Mouse (Mus musculus) stomach, embryonic 16.5 days (tissue): ENCODE measurements around the gene Ifrd2. TPM values are rescaled to one million over a fixed set of nuclear protein-coding genes. Genes with fewer than 3 reads are reported as not detected.

Experiments used
- ATAC-seq: fragments of 200-750 bp; cut with Nextera tagmentation; 2 replicates; pipeline ENCODE4 v1.8.0; 2017; ENCODE audit warnings: moderate number of reproducible peaks, moderate TSS enrichment; ENCODE audit not compliant: insufficient read depth, low FRiP score
- H3K27ac ChIP-seq: fragments of 300-500 bp; sonication (generic); 2 replicates; pipeline ENCODE4 v1.5.1; 2014; ENCODE audit warnings: low read length
- H3K27me3 ChIP-seq: fragments of 300-500 bp; sonication (generic); 2 replicates; pipeline ENCODE4 v1.6.1; 2014; ENCODE audit warnings: low read length, control low read depth, mixed read lengths; ENCODE audit not compliant: control insufficient read depth, insufficient read depth
- H3K36me3 ChIP-seq: fragments of 300-500 bp; sonication (generic); 2 replicates; pipeline ENCODE4 v1.6.1; 2014; ENCODE audit warnings: low read length; ENCODE audit not compliant: control insufficient read depth, insufficient read depth
- H3K4me1 ChIP-seq: fragments of 300-500 bp; sonication (generic); 2 replicates; pipeline ENCODE4 v1.6.1; 2014; ENCODE audit warnings: low read length, control low read depth, mixed read lengths; ENCODE audit not compliant: control insufficient read depth, insufficient read depth
- H3K4me2 ChIP-seq: fragments of 300-500 bp; sonication (generic); 2 replicates; pipeline ENCODE4 v1.6.1; 2014; ENCODE audit warnings: low read depth, low read length, mixed read lengths
- H3K4me3 ChIP-seq: fragments of 300-500 bp; sonication (generic); replicated peaks from 2 replicates; pipeline ENCODE4 v1.5.1; 2014; ENCODE audit warnings: mild to moderate bottlenecking, low read length
- H3K9ac ChIP-seq: fragments of 300-500 bp; sonication (generic); 2 replicates; pipeline ENCODE4 v1.6.1; 2014; ENCODE audit warnings: low read length
- H3K9me3 ChIP-seq: fragments of 300-500 bp; sonication (generic); replicated peaks from 2 replicates; pipeline ENCODE4 v1.6.1; 2016; ENCODE audit warnings: low read length, control low read depth; ENCODE audit not compliant: control insufficient read depth
- WGBS: fragments of 180-500 bp; shearing (Covaris S2); extraction: QIAGEN DNeasy Blood & Tissue Kit; methylation state at CpG from one replicate; pipeline ENCODE4 v1.1.7; 2014; 5-methylcytosine and 5-hydroxymethylcytosine counted together
- polyA plus RNA-seq: library from polyadenylated mRNA; unstranded; fragments of >200 nt; fragmentation: Nextera tagmentation; extraction: Ambion mirVana; gene quantifications from 2 replicates; pipeline ENCODE4 v1.2.1, GENCODE M21; 2015

Ifrd2 gene
- polyA plus RNA-seq, 1 experiment from 2014 or later = 62.0 TPM

GRCm38 (mm10) chr9:107598385-107598784 is 10.9 kb downstream of the Ifrd2 start:
- no peaks in the 10 kb centered on the region for H3K9me3 ChIP-seq
- 0 out of 2 replicates have a peak, but pooled peaks cover 4% of the 10 kb centered on the region for H3K4me1 ChIP-seq
- no peaks in the 10 kb centered on the region for H3K36me3 ChIP-seq
- no peak overlapping the region for H3K9ac ChIP-seq
- no peak for ATAC-seq
- no peak overlapping the region for H3K27ac ChIP-seq
- no peaks in the 10 kb centered on the region for H3K27me3 ChIP-seq
- H3K4me2 ChIP-seq = no peak overlapping the region
- no peak overlapping the region for H3K4me3 ChIP-seq
- 62% methylated on average over 5 of the region's 5 CpGs for WGBS

GRCm38 (mm10) chr9:107599433-107599832 is 12.0 kb downstream of the Ifrd2 start:
- Histone ChIP-seq H3K9ac (no peak overlapping the region), H3K4me1 (peaks cover 4% of the 10 kb centered on the region; the same call in 1 of the 2 replicates), H3K4me2 (no peak overlapping the region), H3K36me3 (no peaks in the 10 kb centered on the region), H3K27me3 (no peaks in the 10 kb centered on the region), H3K4me3 (no peak overlapping the region), H3K9me3 (no peaks in the 10 kb centered on the region), H3K27ac (no peak overlapping the region)
- no peak for ATAC-seq
- WGBS = 81% methylated on average over 9 of the region's 9 CpGs

GRCm38 (mm10) chr9:107599842-107600241 is 12.4 kb downstream of the Ifrd2 start:
- no peaks in the 10 kb centered on the region for H3K27me3 ChIP-seq
- WGBS = 68% methylated on average over 14 of the region's 14 CpGs
- no peak overlapping the region for H3K4me3 ChIP-seq
- H3K4me2 ChIP-seq = no peak overlapping the region
- no peak for ATAC-seq
- no peak overlapping the region for H3K27ac ChIP-seq
- peaks cover 9% of the 10 kb centered on the region; the same call in 1 of the 2 replicates for H3K4me1 ChIP-seq
- H3K9ac ChIP-seq = no peak overlapping the region; the same call in 1 of the 2 replicates
- H3K36me3 ChIP-seq = no peaks in the 10 kb centered on the region
- no peaks in the 10 kb centered on the region for H3K9me3 ChIP-seq

- H3K9ac ChIP-seq = no peak overlapping the region
- no peak overlapping the region for H3K4me3 ChIP-seq
- H3K27me3 ChIP-seq = no peaks in the 10 kb centered on the region
- no peak overlapping the region for H3K27ac ChIP-seq
- H3K9me3 ChIP-seq = no peaks in the 10 kb centered on the region
- peaks cover 14% of the 10 kb centered on the region; the same call in 1 of the 2 replicates for H3K4me1 ChIP-seq
- no peak overlapping the region for H3K4me2 ChIP-seq
- WGBS = 74% methylated on average over 12 of the region's 12 CpGs
- no peaks in the 10 kb centered on the region for H3K36me3 ChIP-seq
- no peak for ATAC-seq
These were observed 13.3 kb downstream of the Ifrd2 start for GRCm38 (mm10) chr9:107600745-107601144.

GRCm38 (mm10) chr9:107601275-107601674 is 13.8 kb downstream of the Ifrd2 start:
- WGBS = 79% methylated on average over 11 of the region's 11 CpGs
- Histone ChIP-seq H3K4me1 (peaks cover 14% of the 10 kb centered on the region; the same call in 1 of the 2 replicates), H3K9me3 (no peaks in the 10 kb centered on the region), H3K4me2 (no peak overlapping the region), H3K36me3 (no peaks in the 10 kb centered on the region), H3K27me3 (no peaks in the 10 kb centered on the region), H3K9ac (no peak overlapping the region), H3K27ac (no peak overlapping the region), H3K4me3 (no peak overlapping the region)
- ATAC-seq = no peak

GRCm38 (mm10) chr9:107602068-107602648 is 14.7 kb downstream of the Ifrd2 start:
- Histone ChIP-seq H3K36me3 (no peaks in the 10 kb centered on the region), H3K4me3 (no peak overlapping the region), H3K27me3 (no peaks in the 10 kb centered on the region), H3K4me2 (no peak overlapping the region; the same call in 1 of the 2 replicates), H3K9me3 (no peaks in the 10 kb centered on the region), H3K27ac (no peak overlapping the region), H3K4me1 (peaks cover 18% of the 10 kb centered on the region; the same call in 1 of the 2 replicates), H3K9ac (peak overlapping the region; percentile 44; the same call in 1 of the 2 replicates)
- 11% methylated on average over 10 of the region's 10 CpGs for WGBS
- ATAC-seq = peak; percentile 67; the same call in 1 of the 2 replicates

DNA sequence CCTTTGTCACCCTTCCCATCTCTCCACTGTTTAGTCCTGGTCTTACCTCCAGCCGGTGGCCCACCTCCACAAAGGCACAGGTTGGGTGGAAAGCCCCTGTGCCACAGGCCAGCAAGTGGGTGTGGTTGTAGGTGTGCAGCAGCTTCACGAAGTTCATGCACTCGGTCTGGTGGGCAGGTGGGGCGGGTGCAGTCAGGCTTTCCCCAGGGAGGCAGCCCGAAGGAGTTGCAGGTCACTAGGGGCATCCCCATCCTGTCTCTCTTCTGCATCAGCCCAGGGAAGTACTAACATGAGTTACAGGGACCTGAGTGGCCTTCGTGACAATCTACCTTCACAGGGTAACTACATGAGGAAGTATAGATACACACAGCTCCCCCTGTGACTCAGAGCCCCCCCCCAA is 15.8 kb downstream of the Ifrd2 start:
- Histone ChIP-seq H3K4me1 (peaks cover 29% of the 10 kb centered on the region; the same call in 1 of the 2 replicates), H3K9me3 (no peaks in the 10 kb centered on the region), H3K27ac (no peak overlapping the region), H3K4me2 (no peak overlapping the region), H3K36me3 (no peaks in the 10 kb centered on the region), H3K27me3 (no peaks in the 10 kb centered on the region), H3K9ac (no peak overlapping the region), H3K4me3 (no peak overlapping the region)
- 71% methylated on average over 6 of the region's 6 CpGs for WGBS
- no peak for ATAC-seq

DNA sequence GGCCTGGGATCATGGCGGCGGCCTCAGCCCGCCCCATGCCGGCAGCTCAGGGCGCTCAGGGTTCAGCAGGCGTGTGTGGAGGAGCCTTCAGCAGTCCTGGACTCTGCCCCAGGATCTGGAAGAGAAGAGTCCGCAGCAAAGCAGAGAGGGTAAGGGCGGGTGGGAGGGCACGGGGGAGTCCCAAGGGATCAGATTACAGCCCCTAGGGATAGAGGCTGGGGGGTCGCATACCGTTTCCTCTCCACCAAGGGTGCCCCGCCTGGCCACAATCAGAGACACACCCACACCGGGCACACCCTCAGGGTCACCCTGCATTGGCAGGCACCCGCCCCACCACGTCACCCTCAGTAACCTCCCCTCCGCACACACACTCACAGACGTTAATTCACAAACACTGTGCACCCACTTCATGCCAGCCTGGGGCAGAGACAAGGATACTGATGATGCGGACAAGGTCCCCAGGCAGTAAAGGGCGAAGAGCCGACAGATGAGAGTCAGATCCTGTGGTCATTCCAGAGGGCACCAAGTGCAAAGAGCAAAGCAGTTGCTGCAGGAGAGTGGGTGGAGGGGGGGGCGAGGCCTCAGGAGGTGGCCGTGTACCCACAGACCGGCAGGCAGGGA is 17.7 kb downstream of the Ifrd2 start:
- no peaks in the 10 kb centered on the region for H3K36me3 ChIP-seq
- ATAC-seq = peak; percentile 66
- H3K4me2 ChIP-seq = peak overlapping the region; percentile 51
- peak overlapping the region; percentile 69 for H3K9ac ChIP-seq
- H3K4me3 ChIP-seq = peak overlapping the region; percentile 40
- H3K27ac ChIP-seq = peak overlapping the region; percentile 81
- no peaks in the 10 kb centered on the region for H3K27me3 ChIP-seq
- H3K9me3 ChIP-seq = no peaks in the 10 kb centered on the region
- H3K4me1 ChIP-seq = peaks cover 39% of the 10 kb centered on the region
- 34% methylated on average over 23 of the region's 23 CpGs for WGBS

DNA sequence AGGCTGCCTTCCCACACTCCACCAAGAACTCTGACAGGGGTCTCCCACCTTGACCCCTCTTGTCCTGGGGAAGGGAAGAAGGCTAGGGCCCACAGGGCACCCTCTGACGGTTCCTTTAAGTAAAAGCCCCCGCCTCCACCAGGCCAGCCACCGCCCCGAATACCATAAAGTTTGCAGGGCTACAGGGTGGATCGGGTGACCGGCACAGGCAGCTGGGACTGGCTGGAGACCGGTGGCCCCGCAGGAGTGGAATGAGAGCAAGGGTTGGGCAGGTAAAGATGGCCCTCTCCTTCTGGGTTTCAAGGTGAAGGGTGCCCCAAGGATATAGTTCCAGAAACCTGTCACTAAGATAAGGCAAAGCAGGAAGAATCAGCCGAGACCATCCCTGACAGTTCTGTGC is 19.1 kb downstream of the Ifrd2 start:
- Histone ChIP-seq H3K4me2 (peak overlapping the region; percentile 39), H3K4me1 (peaks cover 42% of the 10 kb centered on the region), H3K9me3 (no peaks in the 10 kb centered on the region), H3K9ac (peak overlapping the region; percentile 62), H3K36me3 (no peaks in the 10 kb centered on the region), H3K4me3 (peak overlapping the region; percentile 24), H3K27ac (peak overlapping the region; percentile 81), H3K27me3 (no peaks in the 10 kb centered on the region)
- ATAC-seq = no peak; the same call in 1 of the 2 replicates
- 24% methylated on average over 9 of the region's 9 CpGs for WGBS
